Mouse (Mus musculus): ENCODE results near the gene Ctnna2. TPM values are rescaled to one million over a fixed set of nuclear protein-coding genes. Genes with fewer than 3 reads are reported as not detected.

Ctnna2 gene
- polyA plus RNA-seq, 1 experiment from 2014 or later, result 0.79 TPM

GRCm38 (mm10) chr6:77222849-77223638 lies 756.5 kb downstream of the Ctnna2 start:
- no peaks in the 10 kb centered on the region for H3K9me3 ChIP-seq (replicated peaks)
- no peak overlapping the region for H3K4me3 ChIP-seq
- no peak overlapping the region for H3K27ac ChIP-seq
- H3K9ac ChIP-seq, result no peak overlapping the region
- no peaks in the 10 kb centered on the region for H3K4me1 ChIP-seq
- H3K4me2 ChIP-seq, result no peak overlapping the region
- no peaks in the 10 kb centered on the region for H3K27me3 ChIP-seq (replicated peaks)
- 71% methylated on average over 16 of the region's 16 CpGs for WGBS (ENCODE audit: insufficient replicate concordance)
- no peaks in the 10 kb centered on the region for H3K36me3 ChIP-seq
- no peak for ATAC-seq

- H3K9me3 ChIP-seq (replicated peaks), result no peaks in the 10 kb centered on the region
- no peak overlapping the region for H3K4me3 ChIP-seq
- no peaks in the 10 kb centered on the region for H3K36me3 ChIP-seq
- H3K4me2 ChIP-seq, result no peak overlapping the region
- H3K9ac ChIP-seq, result no peak overlapping the region
- H3K4me1 ChIP-seq, result no peaks in the 10 kb centered on the region
- H3K27me3 ChIP-seq (replicated peaks), result no peaks in the 10 kb centered on the region
- ATAC-seq, result no peak
- 65% methylated on average over 4 of the region's 4 CpGs for WGBS (ENCODE audit: insufficient replicate concordance)
- H3K27ac ChIP-seq, result no peak overlapping the region
Observed at GRCm38 (mm10) chr6:77220776-77221175, 758.7 kb downstream of the Ctnna2 start.

GRCm38 (mm10) chr6:77218875-77219274 lies 760.6 kb downstream of the Ctnna2 start:
- H3K36me3 ChIP-seq, result no peaks in the 10 kb centered on the region
- no peak for ATAC-seq
- H3K9ac ChIP-seq, result no peak overlapping the region

GRCm38 (mm10) chr6:77215322-77215721 lies 764.2 kb downstream of the Ctnna2 start:
- 68% methylated on average over 4 of the region's 4 CpGs for WGBS (ENCODE audit: insufficient replicate concordance)
- ATAC-seq, result no peak
- no peaks in the 10 kb centered on the region for H3K36me3 ChIP-seq

More at GRCm38 (mm10) chr6:77218875-77219274, 760.6 kb downstream of the Ctnna2 start:
- Histone ChIP-seq H3K4me1 (no peaks in the 10 kb centered on the region), H3K27ac (no peak overlapping the region), H3K27me3 (replicated peaks) (no peaks in the 10 kb centered on the region), H3K4me3 (no peak overlapping the region), H3K4me2 (no peak overlapping the region), H3K9me3 (replicated peaks) (no peaks in the 10 kb centered on the region)

GRCm38 (mm10) chr6:77213757-77214409 lies 765.6 kb downstream of the Ctnna2 start:
- Histone ChIP-seq H3K9me3 (replicated peaks) (no peaks in the 10 kb centered on the region), H3K4me3 (no peak overlapping the region), H3K9ac (no peak overlapping the region), H3K27me3 (replicated peaks) (no peaks in the 10 kb centered on the region), H3K4me1 (no peaks in the 10 kb centered on the region), H3K36me3 (no peaks in the 10 kb centered on the region), H3K4me2 (no peak overlapping the region), H3K27ac (no peak overlapping the region)
- ATAC-seq, result no peak
- 51% methylated on average over 3 of the region's 3 CpGs for WGBS (ENCODE audit: insufficient replicate concordance)

More at GRCm38 (mm10) chr6:77215322-77215721, 764.2 kb downstream of the Ctnna2 start:
- Histone ChIP-seq H3K4me1 (no peaks in the 10 kb centered on the region), H3K27ac (no peak overlapping the region), H3K9ac (no peak overlapping the region), H3K4me3 (no peak overlapping the region), H3K27me3 (replicated peaks) (no peaks in the 10 kb centered on the region), H3K9me3 (replicated peaks) (no peaks in the 10 kb centered on the region), H3K4me2 (no peak overlapping the region)

- Histone ChIP-seq H3K4me1 (no peaks in the 10 kb centered on the region), H3K27ac (no peak overlapping the region), H3K9me3 (replicated peaks) (no peaks in the 10 kb centered on the region), H3K4me3 (no peak overlapping the region), H3K9ac (no peak overlapping the region), H3K27me3 (replicated peaks) (no peaks in the 10 kb centered on the region), H3K36me3 (no peaks in the 10 kb centered on the region), H3K4me2 (no peak overlapping the region)
- 55% methylated on average over 3 of the region's 3 CpGs for WGBS (ENCODE audit: insufficient replicate concordance)
- ATAC-seq, result no peak
Observed at GRCm38 (mm10) chr6:77209929-77210328, 769.6 kb downstream of the Ctnna2 start.

- no peak overlapping the region for H3K4me3 ChIP-seq
- no peaks in the 10 kb centered on the region for H3K9me3 ChIP-seq (replicated peaks)
- H3K36me3 ChIP-seq, result no peaks in the 10 kb centered on the region
- no peaks in the 10 kb centered on the region for H3K27me3 ChIP-seq (replicated peaks)
- 67% methylated on average over 1 of the region's 1 CpGs for WGBS (ENCODE audit: insufficient replicate concordance)
- no peak overlapping the region for H3K27ac ChIP-seq
- no peak overlapping the region for H3K9ac ChIP-seq
- H3K4me2 ChIP-seq, result no peak overlapping the region
- no peaks in the 10 kb centered on the region for H3K4me1 ChIP-seq
- no peak for ATAC-seq
Observed at GRCm38 (mm10) chr6:77209183-77209582, 770.3 kb downstream of the Ctnna2 start.

- no peaks in the 10 kb centered on the region for H3K36me3 ChIP-seq
- no peaks in the 10 kb centered on the region for H3K27me3 ChIP-seq (replicated peaks)
- 64% methylated on average over 2 of the region's 2 CpGs for WGBS (ENCODE audit: insufficient replicate concordance)
- no peak overlapping the region for H3K9ac ChIP-seq
- H3K27ac ChIP-seq, result no peak overlapping the region
- no peak overlapping the region for H3K4me2 ChIP-seq
- no peaks in the 10 kb centered on the region for H3K9me3 ChIP-seq (replicated peaks)
- H3K4me3 ChIP-seq, result no peak overlapping the region
- ATAC-seq, result no peak
- no peaks in the 10 kb centered on the region for H3K4me1 ChIP-seq
Observed at GRCm38 (mm10) chr6:77199375-77199774, 780.1 kb downstream of the Ctnna2 start.

- no peaks in the 10 kb centered on the region for H3K9me3 ChIP-seq (replicated peaks)
- H3K4me2 ChIP-seq, result no peak overlapping the region
- no peaks in the 10 kb centered on the region for H3K36me3 ChIP-seq
- no peak overlapping the region for H3K4me3 ChIP-seq
- H3K9ac ChIP-seq, result no peak overlapping the region
- H3K27ac ChIP-seq, result no peak overlapping the region
- ATAC-seq, result no peak
- no peaks in the 10 kb centered on the region for H3K4me1 ChIP-seq
- WGBS (ENCODE audit: insufficient replicate concordance), result 58% methylated on average over 3 of the region's 3 CpGs
- no peaks in the 10 kb centered on the region for H3K27me3 ChIP-seq (replicated peaks)
Observed at GRCm38 (mm10) chr6:77196650-77197049, 782.8 kb downstream of the Ctnna2 start.

- H3K9ac ChIP-seq, result no peak overlapping the region
- ATAC-seq, result no peak
- H3K36me3 ChIP-seq, result no peaks in the 10 kb centered on the region
- no peaks in the 10 kb centered on the region for H3K27me3 ChIP-seq (replicated peaks)
- 52% methylated on average over 4 of the region's 4 CpGs for WGBS (ENCODE audit: insufficient replicate concordance)
- H3K4me2 ChIP-seq, result no peak overlapping the region
- H3K9me3 ChIP-seq (replicated peaks), result no peaks in the 10 kb centered on the region
- no peak overlapping the region for H3K4me3 ChIP-seq
- H3K27ac ChIP-seq, result no peak overlapping the region
- no peaks in the 10 kb centered on the region for H3K4me1 ChIP-seq
Observed at GRCm38 (mm10) chr6:77191635-77192034, 787.9 kb downstream of the Ctnna2 start.

GRCm38 (mm10) chr6:77188628-77189027 lies 790.9 kb downstream of the Ctnna2 start:
- no peaks in the 10 kb centered on the region for H3K4me1 ChIP-seq
- no peaks in the 10 kb centered on the region for H3K27me3 ChIP-seq (replicated peaks)
- WGBS (ENCODE audit: insufficient replicate concordance), result 85% methylated on average over 2 of the region's 2 CpGs
- H3K9ac ChIP-seq, result no peak overlapping the region
- no peak overlapping the region for H3K4me2 ChIP-seq
- no peak overlapping the region for H3K27ac ChIP-seq
- H3K36me3 ChIP-seq, result no peaks in the 10 kb centered on the region
- ATAC-seq, result no peak
- H3K4me3 ChIP-seq, result no peak overlapping the region
- no peaks in the 10 kb centered on the region for H3K9me3 ChIP-seq (replicated peaks)

GRCm38 (mm10) chr6:77185751-77186150 lies 793.7 kb downstream of the Ctnna2 start:
- no peak overlapping the region for H3K4me3 ChIP-seq
- H3K4me1 ChIP-seq, result no peaks in the 10 kb centered on the region
- WGBS (ENCODE audit: insufficient replicate concordance), result 65% methylated on average over 4 of the region's 4 CpGs
- H3K9me3 ChIP-seq (replicated peaks), result no peaks in the 10 kb centered on the region
- no peak overlapping the region for H3K27ac ChIP-seq
- H3K4me2 ChIP-seq, result no peak overlapping the region
- no peak for ATAC-seq
- H3K9ac ChIP-seq, result no peak overlapping the region
- H3K36me3 ChIP-seq, result no peaks in the 10 kb centered on the region
- no peaks in the 10 kb centered on the region for H3K27me3 ChIP-seq (replicated peaks)
